Mouse (Mus musculus) adrenal gland, postnatal 10 days (tissue): ENCODE results near the gene Epn2. TPM values are rescaled to one million over a fixed set of nuclear protein-coding genes. Genes with fewer than 3 reads are reported as not detected.
"Not testable (repeated sequence)": the region's sequence is repeated elsewhere in the genome, so short reads cannot be mapped to it uniquely, and the experiment has no call there.

ENCODE experiments used
- DNase-seq: peaks from one replicate; pipeline ENCODE4 v3.0.0; 2021; ENCODE audit warnings: mixed read lengths
- total RNA-seq, 2 experiments: library from RNA; stranded (reverse); gene quantifications; 2 replicates each; pipeline ENCODE4 v1.2.3; 2021

The Epn2 gene
- total RNA-seq, 2 experiments from 2014 or later, result 32.2 to 36.8 TPM

- DNase-seq, result no peak
Measured at GRCm38 (mm10) chr11:61592061-61592460, 12.6 kb upstream of the Epn2 start.

DNA sequence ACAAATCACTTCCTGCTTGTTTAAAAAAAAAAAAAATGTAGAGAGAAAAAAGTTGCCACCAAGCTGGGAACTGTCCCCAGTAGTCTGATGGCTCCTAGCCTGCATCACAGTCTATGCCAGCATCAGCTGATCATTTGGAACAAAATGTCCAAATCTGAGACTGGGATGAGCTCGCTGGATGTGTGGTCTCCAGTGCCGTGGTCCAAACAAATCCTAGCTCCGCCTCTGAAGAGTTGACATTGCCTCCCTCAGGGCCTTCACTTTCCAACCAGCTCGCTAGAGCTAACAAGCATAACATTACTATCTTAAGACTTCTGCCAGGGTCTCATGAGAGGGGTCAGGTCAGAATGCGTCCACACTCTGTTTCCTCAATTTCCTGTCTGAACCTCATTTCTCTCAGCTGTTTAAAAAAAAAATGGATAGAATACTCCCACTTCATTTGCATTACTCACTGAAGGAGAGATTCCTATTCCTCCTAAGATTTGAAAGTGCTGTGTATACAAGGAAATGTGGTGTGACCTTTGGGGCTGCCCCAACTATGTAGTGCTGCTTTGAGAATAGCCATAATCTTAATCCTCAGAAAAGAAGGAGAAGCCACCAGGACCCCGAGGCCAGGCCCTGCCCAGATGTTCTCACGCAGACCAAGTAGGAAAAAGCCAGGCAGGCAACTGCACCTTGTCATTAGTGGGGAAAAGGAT is 11.2 kb upstream of the Epn2 start:
- peak; percentile 30 for DNase-seq

DNA sequence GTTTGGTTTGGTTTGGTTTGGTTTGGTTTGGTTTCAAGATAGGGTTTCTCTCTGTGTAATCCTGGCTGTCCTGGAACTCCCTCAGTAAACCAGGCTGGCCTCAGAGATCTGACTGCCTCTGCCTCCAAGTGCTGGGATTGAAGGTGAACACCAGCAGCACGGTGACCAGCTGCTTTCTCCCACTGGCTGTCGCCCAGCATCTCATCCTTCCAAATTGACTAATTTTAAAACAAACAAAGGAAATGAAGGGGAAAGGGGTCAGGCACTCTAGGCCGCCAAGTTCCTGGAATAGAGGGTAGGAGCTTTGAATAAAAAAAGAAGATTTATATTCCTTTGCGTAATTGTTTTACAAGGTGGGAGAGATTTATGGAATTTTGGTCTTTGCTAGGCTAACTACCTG is 5.9 kb upstream of the Epn2 start:
- no peak for DNase-seq

- DNase-seq, result no peak
Measured at GRCm38 (mm10) chr11:61584830-61585229, 5.3 kb upstream of the Epn2 start.

- DNase-seq, result no peak
Measured at GRCm38 (mm10) chr11:61584096-61584495, 4.6 kb upstream of the Epn2 start.

DNA sequence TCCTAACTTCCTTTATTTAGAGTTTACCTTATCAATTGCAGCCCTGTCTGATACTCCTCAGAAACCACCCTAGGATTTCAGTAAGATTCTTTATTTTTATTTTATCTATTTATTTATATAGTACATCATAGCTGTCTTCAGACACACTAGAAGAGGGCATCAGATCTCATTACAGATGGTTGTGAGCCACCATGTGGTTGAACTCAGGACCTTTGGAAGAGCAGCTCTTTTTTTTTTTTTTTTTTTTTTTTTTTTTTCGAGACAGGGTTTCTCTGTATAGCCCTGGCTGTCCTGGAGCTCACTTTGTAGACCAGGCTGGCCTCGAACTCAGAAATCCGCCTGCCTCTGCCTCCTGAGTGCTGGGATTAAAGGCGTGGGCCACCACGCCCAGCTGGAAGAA is 3.3 kb upstream of the Epn2 start:
- DNase-seq, result not testable (repeated sequence)

DNA sequence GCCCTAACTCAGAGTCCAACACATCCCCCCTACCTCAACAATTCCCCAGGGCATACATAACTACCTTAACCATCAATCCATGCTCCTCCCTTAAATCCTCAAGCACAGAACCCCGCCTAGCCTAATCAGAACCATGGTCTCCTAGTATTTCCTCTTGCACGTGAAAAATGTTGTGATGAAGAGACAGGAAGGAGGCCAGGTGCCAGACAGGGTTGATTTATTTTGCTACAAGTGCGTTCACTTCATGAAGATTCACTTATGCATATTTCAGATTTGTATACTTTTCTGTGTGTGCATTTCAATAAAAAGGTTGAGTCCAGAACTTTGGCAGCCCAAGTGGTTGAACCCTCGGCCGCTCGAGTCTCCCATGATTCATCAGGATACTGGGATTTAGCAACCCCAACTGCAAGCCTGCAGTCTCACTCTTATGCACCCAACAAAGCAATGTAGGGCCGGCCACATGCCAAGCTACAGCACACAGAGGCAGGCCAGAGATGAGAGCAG is 443 bp upstream of the Epn2 start:
- peak; percentile 27 for DNase-seq

GRCm38 (mm10) chr11:61578541-61578982 is 925 bp downstream of the Epn2 start:
- peak; percentile 42 for DNase-seq

- no peak for DNase-seq
Measured at GRCm38 (mm10) chr11:61577991-61578390, 1.5 kb downstream of the Epn2 start.

DNA sequence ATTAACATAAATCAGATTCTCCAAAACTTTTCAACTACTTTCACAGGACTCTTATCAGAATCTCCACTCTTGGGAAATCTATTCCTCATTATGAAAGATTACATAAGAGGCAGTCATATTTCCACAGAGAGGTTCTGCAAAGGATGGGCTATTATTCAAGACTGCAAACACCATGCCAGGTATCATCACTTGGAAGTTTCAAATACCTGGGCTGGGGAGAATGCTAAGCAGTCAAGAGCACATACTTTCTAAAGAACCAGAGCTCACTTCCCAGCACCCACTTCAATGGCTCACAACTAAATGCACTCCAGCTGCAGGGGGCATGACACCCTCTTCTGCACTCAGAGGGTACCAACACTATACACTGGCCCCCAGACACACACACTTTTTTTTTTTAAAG is 2.1 kb downstream of the Epn2 start:
- no peak for DNase-seq

DNA sequence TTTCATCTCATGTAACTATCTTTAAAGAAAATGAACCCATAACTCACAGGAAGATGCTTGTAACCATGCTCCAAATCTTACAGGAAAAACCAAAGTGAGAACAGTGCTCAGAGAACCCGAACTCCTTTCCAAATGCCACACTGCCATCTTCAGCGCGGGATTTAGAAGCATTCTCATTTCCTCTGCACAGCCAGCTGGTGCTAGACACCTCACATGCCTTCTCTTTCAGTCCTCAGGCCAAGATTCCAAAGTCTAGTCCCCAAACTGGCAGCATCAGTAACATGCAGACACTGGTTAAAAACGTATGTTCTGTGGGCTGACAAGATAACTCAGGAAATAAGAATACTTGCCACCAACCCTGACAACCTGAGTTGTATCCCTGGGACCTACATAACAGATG is 6.2 kb downstream of the Epn2 start:
- DNase-seq, result no peak

DNA sequence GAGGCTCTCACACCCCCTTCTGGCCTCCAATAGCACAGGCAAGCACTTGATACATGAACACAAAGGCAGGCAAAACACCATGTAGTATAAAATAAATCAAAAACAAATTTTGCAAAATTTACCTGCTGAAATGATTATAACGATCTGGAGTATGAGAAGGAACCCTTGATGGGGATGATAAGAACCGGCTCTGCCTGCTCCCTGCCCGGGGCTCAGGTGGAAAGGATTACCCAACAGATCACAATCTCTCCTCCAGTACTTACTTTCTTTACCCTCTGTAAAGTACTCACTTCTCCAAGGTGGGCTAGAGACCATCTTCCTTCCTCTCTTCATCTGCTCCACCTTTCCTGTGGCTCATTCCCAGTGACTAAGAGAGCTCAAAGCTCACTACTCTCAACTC is 8.3 kb downstream of the Epn2 start:
- no peak for DNase-seq

- no peak for DNase-seq
Measured at GRCm38 (mm10) chr11:61569671-61570070, 9.8 kb downstream of the Epn2 start.

DNA sequence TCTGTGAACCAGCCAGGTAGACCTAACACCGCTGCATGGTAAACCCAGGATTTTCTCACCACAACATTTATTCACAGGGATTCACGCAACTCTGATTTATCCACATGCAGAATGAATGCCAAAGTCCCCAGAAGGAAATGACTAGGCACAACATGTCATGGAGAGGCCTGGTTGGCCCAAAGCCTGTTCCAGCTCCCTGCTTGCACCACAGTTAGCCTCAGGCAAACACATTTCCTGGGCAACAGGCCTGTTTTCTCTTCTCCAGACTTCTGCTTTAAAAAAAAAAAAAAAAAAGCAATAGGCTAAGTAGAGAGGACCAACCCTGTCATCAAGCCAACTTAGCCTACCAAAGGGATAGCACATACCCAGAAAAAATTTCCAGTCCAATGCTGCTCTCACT is 14.9 kb downstream of the Epn2 start:
- peak; percentile 70 for DNase-seq

DNA sequence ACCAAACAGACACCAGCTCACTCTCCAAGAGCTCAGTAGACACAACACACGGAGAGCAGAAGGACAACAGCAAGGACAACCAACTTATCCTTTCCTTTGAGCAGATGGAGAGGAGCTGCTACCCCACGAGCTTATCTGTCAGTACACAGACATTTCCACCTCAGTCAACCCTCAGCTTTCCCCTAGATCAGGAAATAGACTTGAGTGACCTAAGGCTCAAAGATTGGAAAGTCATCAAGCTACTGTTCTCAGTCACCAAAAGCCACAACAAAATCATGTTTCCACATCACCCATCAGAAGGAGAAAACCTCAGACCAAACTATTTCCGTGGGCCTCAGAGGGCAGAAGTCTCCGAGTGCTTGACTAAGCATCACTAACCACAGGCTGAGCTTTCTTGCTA is 15.5 kb downstream of the Epn2 start:
- no peak for DNase-seq

- DNase-seq, result no peak
Measured at GRCm38 (mm10) chr11:61562421-61562820, 17.1 kb downstream of the Epn2 start.

DNA sequence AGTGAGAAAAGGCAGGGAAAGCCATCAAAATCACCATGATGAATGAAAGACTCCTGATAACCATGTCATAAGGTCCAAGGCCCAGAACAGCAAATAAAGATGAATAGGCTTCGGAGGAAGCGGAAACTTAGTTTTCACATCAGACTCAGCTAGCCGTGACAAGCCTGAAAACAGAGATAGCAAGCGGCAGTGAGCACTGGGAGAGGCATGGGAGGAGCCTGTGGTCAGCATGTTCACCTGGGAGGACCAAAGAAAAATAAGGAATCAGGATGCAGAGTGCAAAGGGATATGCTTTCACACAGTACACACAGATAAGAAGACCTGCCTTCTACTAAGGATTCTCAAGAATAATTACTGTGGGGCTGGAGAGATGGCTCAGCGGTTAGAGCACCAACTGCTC is 19.9 kb downstream of the Epn2 start:
- DNase-seq, result no peak

DNA sequence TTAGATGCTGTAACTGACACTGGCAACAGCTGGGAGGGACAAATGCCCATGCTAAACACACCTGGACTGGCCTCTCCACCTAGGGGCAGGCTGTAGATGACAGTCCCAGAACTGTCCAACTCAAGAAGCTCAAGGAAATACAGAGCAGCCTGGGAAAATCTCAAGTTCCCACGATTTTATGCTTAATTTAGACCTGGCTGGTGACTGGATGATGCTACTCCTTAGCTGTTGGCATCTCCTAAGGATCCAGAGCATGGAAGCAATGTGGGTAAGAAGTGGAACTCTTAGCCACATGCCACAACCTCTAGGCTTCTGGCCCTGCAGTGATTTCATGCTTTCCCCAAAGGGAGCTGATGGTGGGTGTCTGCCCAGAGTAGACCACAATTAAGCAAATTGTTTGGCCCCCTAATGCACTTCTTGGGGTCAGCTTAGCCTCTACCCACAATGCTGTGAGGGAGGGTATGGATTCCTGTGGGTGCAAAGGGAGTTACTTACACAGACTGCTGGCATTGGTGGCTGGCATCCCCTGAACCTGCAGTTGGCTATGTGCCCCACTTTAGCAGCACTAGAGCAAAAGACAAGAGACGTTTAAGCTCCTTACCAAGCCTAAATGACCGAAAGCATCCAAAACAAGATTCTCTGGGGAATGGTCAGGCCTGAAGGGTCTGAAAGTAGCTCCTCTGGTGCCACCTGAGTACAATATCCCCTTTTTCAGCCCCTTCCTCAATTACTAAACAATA is 26.3 kb downstream of the Epn2 start:
- peak; percentile 25 for DNase-seq

GRCm38 (mm10) chr11:61550631-61551030 is 28.9 kb downstream of the Epn2 start:
- no peak for DNase-seq

GRCm38 (mm10) chr11:61547710-61548109 is 31.8 kb downstream of the Epn2 start:
- no peak for DNase-seq

- no peak for DNase-seq
Measured at GRCm38 (mm10) chr11:61546452-61546851, 33.0 kb downstream of the Epn2 start.

- DNase-seq, result no peak
Measured at GRCm38 (mm10) chr11:61545586-61545985, 33.9 kb downstream of the Epn2 start.

- no peak for DNase-seq
Measured at GRCm38 (mm10) chr11:61541106-61541505, 38.4 kb downstream of the Epn2 start.

- DNase-seq, result no peak
Measured at GRCm38 (mm10) chr11:61540642-61541041, 38.8 kb downstream of the Epn2 start.
